Mouse (Mus musculus): ENCODE measurements around the gene Crabp2.
"Not testable (repeated sequence)": the region's sequence is repeated elsewhere in the genome, so short reads cannot be mapped to it uniquely, and the experiment has no call there.

Gene Crabp2

DNA sequence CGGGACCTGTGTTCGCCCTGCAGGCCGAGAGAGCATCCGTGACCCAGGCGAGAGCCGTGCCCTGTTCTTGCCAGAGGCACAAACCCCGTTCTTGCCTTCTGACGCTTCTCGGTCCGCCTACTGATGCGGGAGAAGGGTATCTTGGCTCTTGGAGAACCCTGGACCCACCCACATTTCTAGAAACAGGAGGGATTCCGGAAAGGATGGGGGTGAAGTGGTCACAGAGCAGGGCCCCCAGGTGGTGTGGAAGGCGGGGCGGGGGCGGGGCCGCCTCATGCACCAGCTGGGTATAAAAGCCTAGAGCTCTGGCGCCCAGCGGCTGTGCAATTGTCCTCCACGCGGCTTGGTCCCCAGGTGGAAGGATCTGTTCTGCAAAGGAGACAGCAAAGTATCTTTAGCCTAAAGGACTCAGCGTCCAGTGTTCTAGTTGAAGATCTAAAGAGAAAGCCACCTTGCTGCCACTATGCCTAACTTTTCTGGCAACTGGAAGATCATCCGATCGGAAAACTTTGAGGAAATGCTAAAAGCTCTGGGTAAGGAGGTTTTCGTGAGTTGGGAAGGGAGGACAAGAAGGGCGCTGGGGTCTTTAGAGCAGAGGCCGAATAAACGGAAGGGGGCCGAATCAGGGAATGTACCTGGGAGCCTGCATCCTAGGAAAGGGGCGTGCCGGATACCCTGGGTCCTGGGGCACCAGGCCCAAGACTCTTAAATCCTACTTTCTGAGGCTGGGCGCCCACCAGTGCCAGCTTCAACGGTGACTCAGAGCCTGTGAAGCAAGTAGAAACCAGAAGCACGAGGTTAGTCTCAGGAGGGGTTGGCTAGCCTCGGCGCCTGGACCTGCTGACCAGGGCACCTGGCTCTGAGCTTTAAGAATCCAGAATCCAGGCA lies at the start of gene Crabp2:
Gene Crabp2, plus strand, starts transcription at position 289 of the 888 bp plus-strand sequence.
- peak in 1 of 2 experiments; percentile 50 for DNase-seq

DNA sequence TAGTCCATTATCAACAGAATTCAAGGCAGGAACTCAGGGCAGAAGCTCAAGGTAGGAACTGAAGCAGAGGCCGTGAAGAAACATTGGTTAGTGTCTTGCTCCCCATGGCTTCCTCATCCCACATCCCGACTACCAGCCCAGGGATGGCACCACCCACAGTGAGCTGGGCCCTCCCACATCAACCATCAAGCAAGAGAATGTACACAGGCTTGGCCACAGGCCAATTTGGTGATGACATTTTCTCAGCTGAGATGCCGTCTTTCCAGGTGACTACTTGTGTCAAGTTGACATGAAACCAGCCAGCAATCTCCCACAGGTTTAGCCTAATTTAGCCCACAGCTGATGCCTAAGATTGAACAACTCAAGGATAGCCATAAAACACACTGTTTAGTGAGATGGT lies 49.2 kb upstream of the Crabp2 start:
- no peak for DNase-seq

DNA sequence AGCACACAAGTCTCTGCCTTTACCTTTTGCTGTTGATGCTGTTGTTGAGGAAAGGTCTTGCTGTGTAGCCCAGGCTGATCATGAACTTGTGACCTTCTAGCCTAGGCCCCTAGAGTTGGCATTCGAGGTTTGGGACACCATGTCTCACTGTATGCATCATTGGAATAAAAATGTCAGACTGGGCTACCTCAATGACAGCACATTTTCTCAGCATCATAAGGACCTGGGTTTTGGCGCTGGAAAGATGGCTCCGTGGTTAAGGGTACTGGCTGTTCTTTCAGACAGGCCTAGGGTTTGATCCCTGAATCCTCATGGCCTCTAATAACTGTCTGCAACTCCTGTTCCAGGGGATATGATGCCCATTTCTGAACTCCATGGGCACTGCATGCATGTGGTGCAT lies 48.7 kb upstream of the Crabp2 start:
- DNase-seq = no peak

DNA sequence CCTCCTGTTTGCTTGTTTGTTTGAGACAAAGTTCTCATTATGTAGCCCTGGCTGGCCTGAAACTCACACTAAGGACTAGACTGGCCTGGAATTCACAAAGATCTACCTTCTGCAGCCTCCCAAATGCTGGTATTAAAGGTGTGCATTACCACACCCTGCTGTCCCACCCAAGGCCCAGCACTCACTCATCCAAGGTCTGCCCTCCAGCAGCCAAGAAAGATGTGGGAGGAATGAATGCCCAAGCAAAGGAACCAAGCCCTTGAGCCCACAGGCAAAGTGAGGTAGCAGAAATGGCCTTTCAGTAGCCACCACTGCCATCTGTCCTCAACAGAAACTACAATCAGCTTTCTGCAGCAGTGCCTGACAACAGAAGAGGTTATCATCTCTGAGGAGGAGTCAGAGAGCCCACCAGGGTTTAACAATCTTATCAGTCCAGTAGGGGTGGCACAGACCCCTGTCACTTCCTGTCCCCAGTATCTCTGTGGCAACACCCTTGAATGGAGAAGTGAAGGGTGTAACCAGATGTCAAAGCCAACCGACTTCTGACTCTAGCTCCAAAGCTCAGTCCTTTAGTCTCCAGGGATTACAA lies 47.3 kb upstream of the Crabp2 start:
- no peak for DNase-seq

DNA sequence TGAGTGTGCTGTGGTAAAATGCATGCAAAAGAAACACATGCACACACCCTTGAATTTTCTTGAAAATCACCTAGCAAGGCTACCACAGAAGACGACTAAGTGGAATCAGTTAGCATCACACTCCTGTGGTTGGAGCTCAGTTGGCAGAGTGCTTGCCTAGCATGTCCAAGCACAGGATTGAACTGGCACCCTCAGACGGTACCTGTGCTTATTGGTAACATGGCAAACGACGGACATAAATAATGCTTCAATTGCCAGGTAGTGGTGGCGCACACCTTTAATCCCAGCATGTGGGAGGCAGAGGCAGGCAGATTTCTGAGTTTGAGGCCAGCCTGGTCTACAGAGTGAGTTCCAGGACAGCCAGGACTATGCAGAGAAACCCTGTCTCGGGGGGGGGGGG lies 46.5 kb upstream of the Crabp2 start:
- not testable (repeated sequence) for DNase-seq

DNA sequence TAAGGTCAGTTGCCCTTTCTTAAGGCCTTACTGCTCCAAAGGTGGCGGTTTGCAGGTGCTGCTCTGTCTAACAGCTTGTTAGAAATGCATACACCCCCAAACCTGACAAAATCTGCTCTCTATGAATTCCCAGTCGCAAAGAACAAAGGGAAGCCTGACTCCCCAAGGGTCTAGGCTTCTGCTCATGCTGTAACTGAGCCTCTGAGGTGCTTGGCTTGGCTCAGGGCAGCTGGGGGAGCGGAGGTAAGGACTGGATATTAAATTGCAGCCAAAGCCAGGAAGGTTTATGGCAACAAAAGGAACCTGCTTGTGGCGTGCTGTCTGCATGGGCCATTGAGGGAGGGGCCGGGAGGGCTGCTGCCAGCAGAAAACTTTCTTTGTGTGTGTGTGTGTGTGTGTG lies 44.6 kb upstream of the Crabp2 start:
- no peak for DNase-seq

DNA sequence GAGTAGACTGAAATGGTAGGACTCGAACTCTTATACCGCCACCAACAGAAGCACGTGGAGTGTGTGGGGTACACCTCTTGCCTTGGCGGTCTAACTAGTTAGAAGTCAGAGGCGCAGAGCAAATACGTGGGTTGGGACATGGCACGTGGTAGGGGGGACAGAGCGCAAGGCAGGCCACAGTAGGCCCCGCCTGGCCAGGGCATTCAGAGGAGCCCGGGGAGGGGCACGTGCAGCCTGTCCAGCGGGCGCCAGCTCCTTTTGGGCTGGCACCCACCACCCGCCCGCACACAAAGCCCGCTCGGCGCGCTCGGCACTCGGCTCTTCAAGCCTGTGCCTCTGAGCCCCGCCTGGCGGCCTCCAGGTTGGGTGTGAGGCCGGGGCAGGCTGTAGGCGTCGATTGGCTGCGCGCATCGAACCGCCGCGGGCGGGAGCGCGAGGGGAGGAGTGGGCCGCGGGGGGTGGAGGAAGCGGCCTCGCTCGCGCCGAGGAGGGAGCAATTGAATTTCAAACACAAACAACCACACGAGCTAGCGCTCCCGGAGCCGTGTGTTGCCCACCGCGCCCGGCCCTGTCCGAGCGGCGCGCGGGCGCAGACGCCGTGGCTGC lies 42.5 kb upstream of the Crabp2 start, which contains the start of gene Hdgf:
Gene Hdgf, plus strand, starts transcription at position 442 of the 606 bp plus-strand sequence.
- peak; percentile 93 to 97 for DNase-seq

DNA sequence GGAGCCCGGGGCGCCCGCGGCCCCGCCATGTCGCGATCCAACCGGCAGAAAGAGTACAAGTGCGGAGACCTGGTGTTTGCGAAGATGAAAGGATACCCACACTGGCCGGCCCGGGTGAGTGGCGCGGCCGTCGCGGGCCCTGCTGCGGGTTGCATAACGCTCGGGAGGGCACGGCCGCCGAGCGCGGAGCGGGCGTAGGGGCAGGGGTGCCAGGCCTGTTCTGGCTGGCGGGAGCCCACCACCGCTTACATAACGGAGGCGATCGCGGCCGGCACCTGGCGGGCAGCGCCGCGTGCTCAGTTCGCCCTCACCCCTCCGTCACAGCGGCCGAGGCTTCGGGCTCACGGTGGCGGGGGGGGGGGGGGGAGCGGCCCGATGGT lies 41.9 kb upstream of the Crabp2 start:
- peak; percentile 61 to 72 for DNase-seq

DNA sequence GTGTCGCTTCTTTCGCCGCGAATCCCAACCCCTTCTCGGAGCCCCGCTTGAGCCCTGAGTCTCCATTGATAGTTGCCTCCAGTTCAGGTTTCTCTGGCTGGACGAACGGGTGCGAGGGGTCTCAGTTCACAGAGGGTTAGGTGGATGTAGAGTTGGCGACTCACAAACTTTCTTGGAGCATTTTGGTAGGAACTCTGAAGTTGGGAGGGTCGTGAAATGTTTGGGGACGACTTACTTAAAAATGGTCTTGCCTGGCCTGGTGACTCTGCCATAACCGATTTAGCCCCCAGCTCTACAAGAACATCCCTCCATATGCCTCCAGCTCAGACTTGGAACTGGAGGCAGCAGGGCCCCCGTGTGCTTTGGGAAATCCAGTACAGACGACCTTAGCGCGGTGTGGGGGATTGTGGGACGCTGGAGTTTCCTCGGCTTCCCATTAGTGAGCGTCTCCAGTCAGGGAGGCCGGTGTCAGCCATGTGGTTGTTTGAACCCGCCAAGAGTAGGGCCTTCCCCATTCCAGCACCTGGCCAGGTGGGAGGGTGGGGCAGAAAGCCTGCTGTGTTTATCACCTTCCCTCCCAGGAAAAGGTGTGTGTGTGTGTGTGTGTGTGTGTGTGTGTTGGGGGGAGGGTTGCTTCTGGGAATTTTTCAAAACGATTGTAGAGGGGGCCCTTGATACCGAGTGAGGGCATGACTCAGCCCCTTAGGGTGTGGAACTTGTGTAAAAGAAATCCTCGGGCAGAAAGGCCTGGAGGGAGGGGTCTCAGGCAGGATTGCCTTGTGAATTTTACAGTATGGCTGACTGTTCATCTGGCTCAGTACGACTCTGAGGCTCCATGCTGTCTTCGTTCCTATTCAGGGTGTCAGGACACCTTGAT lies 41.2 kb upstream of the Crabp2 start:
- DNase-seq = peak; percentile 56 to 68

DNA sequence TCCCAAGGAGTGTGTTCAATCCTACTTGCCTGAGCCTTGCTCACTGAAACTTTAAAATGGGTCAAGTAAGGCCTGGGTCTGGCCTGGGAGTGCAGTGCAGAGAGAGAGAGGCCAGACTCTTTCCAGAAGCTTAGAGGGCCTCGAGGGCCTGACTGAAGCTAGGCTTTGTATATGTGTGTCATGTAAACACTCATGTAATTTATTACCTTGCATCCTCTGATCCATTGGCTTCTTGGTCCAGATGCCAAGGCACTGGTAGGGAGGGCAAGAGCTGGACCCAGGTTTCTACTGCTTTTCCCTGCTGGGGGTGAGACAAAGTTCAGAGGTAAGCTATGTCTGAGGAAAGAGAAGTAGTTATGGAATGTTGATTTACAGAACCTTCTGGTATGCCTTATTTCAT lies 40.6 kb upstream of the Crabp2 start:
- DNase-seq = peak in 1 of 2 experiments; percentile 31

DNA sequence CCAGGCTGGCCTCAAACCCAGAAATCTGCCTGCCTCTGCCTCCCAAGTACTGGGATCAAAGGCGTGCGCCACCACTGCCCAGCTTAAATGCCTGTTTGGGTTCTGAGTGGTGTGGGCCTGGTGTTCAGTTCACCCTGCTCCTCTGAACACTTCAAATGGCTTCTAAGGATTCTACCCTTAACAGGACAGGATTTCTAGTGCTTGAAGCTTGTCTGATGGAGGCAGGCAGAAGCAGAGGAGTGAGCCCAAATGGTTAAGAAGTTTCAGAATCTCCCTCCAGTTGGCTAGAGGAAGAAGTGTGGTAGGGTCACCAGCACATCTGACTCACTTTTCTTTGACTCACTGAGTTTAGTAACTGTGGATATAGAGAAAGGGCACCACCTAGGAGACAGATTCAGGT lies 39.1 kb upstream of the Crabp2 start:
- DNase-seq = no peak

DNA sequence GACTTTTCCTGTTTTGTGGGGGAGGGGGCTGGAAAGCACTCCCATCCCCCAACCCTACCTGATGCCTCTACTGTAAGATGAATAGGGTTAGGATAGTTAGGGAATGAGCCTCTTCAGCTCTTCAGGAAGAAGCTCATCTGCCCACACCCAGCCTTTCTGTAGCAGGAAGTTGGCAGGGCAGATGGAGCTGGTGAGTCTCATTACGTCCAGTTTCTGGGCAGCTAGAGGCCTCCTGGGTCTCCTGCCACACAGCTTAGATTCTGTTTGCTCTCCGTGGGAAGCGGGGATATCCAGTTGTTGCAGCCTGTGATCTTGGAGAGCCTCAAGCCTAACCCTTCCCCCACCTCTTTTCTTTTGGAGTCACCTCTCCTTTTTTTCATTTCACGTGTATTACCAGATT lies 38.6 kb upstream of the Crabp2 start:
- DNase-seq = peak in 1 of 2 experiments; percentile 37

DNA sequence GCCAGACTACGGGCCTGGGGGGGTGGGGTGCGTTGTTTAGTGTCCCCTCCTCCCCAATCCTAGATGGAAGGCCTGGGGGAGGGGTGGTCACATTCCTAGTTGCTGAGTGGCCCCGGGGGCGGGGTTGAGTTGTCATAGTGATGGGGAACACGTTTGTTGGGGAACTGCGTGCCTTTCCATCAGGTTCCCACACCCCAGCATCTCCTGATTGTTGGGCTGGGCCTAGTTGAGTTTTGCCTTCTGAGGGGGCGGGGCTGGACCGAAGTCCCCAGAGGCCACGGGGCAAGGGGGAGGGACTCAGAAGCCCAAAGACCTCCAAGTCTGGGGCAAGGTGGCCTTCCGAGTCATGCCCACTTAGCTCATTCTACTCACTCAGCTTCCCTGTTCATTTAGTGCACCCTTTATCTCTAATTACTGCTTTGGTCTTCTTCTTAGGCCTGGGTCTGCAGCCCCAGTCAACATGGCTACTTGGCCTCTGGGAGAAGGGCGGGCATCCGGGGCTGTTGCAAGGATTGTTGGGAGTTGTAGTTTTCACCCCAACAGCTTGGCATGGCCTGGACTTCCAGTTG lies 37.8 kb upstream of the Crabp2 start:
- peak; percentile 95 to 97 for DNase-seq

DNA sequence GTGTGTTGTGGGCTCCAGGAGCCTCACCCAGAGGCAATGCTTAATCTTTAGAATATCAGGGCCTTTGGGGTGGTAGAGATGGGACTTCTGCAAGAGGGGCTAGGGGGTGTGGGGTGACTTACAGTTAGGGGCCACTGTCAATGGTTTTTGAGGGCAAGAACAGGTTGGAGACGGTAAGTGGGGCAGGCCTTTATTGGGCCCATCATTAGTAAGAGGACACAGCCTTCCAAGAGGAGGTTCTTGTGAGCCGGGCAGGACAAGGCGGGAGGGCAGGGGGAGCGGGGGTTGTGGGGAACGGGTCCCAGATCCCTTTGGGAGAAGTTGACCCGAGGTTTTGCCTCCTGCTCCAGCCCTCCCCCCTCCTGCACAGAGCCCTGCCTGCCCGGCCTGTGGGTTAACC lies 35.0 kb upstream of the Crabp2 start:
- no peak for DNase-seq

DNA sequence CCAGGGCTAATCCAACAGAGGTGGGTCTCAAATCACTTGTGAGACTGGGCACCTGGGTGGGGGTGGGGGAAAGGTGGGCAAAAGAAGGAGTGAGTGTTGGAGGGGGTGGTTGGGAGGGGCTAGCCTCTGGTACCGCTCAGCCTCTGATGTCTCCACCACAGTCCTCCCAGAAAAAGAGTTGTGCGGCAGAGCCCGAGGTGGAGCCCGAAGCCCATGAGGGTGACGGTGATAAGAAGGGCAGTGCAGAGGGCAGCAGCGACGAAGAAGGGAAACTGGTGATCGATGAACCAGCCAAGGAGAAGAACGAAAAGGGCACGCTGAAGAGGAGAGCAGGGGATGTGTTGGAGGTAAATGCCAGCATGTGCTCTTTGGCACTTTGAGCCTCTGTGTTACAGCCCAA lies 34.6 kb upstream of the Crabp2 start:
- no peak for DNase-seq

DNA sequence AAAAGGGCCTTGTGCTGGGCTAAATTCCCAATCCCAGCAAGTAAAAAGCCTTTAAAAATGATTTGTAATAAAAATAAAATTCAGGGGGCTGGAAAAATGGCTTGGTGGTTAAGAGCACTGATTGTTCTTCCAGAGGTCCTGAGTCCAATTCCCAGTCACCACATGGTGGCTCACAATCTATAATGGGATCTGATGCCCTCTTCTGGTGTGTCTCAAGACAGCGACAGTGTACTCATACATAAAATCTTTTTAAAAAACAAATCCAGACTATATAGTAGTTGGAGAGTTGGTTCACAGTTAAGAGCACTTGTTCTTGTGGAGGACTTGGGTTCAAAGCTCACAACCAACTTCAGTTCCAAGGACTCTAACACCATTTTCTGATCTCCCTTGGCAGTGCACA lies 31.5 kb upstream of the Crabp2 start:
- DNase-seq = no peak

DNA sequence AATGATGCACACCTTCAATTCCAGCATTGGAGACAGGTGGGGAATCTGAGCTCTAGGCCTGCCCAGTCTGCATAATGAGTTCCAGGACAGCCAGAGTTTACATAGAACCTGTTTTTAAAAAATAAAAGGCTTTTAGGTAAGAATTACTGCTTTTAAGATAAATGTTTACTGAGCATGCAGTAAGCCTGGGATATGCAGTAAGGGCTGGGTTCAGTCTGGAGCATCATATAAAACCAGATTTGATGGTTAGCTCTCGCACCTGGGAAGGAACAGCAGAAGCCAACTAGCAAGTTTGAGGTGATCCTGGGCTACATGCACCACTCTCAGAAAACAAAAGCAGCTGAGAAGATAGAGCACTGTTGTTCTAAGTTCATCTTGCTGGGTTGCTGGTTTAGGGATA lies 29.9 kb upstream of the Crabp2 start:
- DNase-seq = no peak

DNA sequence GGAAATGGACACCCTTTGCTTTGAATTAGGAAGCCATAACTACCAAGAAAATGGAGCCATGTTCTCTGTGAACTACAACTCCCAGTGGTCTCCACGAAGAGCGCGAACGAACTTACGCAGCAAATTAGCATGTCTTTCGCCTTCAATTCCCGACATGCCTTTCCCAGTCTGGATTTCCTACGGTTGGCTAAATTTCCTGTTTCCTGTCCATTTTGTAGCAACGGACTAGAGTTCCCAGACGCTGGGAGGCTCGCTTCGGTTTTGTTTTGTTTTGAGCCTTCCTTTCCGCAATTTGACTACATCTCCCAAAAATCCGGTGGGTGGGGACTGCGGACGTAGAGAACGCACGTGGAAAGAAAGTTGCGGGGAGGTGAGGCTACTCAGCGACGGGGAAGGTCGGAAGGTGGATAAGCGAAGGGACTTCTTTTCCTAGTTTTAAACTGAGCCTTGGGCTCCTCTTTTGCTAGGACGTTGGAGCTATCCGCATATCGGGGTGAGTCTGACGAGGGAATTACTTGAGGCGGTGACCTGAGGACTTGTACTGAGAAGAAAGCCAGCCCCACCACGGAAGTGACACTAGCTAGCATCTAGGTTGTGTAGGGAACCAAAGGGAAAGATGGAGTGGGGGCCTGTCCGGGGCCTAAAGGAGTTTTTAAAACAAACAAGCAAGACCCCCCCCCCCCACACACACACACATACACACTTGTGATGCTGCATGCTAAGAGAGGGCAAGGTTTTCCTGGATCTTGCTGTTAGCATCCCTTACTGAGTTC lies 28.9 kb upstream of the Crabp2 start, which contains the start of gene Mrpl24:
Gene Mrpl24, plus strand, starts transcription at position 171 of the 773 bp plus-strand sequence.
- DNase-seq = peak; percentile 72 to 85

DNA sequence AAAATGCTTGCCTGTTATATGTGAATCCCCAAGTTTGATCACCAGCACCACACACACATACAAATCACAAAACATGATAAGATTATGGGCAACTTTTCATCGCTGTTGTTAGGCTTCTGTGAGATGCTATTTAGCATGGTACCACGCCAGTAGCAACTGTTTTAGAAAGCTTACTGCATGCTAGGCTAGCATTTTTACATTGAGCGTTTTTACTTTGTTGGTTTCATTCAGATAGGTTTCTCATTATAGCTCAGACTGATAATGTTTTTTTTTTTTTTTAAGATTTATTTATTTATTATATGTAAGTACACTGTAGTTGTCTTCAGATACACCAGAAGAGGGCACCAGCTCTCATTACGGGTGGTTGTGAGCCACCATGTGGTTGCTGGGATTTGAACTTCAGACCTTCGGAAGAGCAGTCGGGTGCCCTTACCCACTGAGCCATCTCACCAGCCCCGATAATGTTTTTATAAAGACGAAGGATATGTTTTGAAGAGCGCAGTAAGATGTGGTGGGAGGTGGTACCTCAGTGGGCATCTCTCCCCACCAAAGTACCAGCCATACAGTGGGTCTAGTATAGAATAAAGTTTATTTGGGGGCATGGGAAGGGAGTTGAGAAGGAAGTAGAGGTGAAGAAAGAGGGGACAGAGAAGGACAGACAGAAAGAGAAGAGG lies 28.1 kb upstream of the Crabp2 start:
- no peak for DNase-seq

DNA sequence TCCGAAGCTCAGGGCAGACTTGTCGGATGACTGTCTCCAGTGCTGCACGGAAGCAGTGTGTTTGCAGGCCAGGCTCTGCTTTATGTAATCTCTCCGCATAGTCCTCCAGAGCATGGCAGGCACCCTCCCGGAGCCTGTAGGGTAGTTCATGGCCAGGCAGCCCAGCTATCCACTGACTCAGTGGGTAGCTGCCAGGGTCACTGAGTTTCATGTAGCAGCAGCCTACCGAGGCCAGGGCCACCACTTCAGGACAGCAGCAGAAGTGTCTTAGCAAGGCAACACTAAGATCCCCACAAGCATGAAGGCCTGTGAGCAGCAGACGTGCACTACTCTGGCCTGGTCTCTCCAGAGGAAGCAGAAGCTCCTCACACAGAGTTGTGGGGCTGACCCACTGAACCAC lies 23.5 kb upstream of the Crabp2 start:
- DNase-seq = no peak

DNA sequence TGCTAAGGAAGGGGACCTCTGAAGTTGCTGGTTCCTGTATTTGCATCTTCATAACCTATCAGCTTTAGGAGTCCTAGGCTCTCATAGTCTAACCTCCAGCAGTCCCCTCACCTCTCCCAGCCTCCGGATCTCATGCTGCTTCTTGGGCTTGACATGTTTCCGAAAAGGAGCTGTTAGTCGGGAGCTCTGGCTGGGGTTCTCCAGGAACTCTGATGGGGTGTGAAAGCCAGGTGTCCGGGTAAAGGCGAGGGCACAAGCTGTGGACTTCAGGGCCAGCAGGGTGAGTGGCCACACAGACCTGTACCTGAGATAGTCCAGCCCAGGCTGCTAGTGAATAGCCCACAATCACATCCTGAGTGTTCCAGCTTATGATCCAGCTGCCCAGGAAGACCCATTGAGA lies 21.0 kb upstream of the Crabp2 start:
- DNase-seq = no peak
